Mouse (Mus musculus): Measurements from ENCODE around the gene Melk. TPM values are rescaled to one million over a fixed set of nuclear protein-coding genes. Genes with fewer than 3 reads are reported as not detected.

Gene Melk
- polyA plus RNA-seq, 1 experiment from 2014 or later = 16.5 TPM

GRCm38 (mm10) chr4:44392231-44393216 is 91.8 kb downstream of the Melk start:
- Histone ChIP-seq H3K9me3 (replicated peaks; ENCODE audit: low read length) (no peaks in the 10 kb centered on the region), H3K4me1 (replicated peaks; ENCODE audit: insufficient read depth, low read length) (no peaks in the 10 kb centered on the region), H3K9ac (ENCODE audit: low read depth, low read length) (no peak overlapping the region), H3K4me3 (replicated peaks; ENCODE audit: low read depth, low read length) (no peak overlapping the region), H3K27me3 (ENCODE audit: insufficient read depth, low read length) (no peaks in the 10 kb centered on the region), H3K4me2 (ENCODE audit: low read length) (no peak overlapping the region), H3K27ac (no peak overlapping the region), H3K36me3 (ENCODE audit: insufficient read depth, low read length) (no peaks in the 10 kb centered on the region)
- DNase-seq (ENCODE audit: low spot score) (no peak), ATAC-seq (replicated peaks; ENCODE audit: low FRiP score, low read depth) (no peak)
- TF ChIP-seq CTCF (IDR thresholded peaks at IDR 0.05; ENCODE audit: low read depth) = no peak
- 85% methylated on average over 34 of the region's 37 CpGs for WGBS

GRCm38 (mm10) chr4:44402607-44403006 is 101.9 kb downstream of the Melk start:
- ATAC-seq (replicated peaks; ENCODE audit: low FRiP score, low read depth) (no peak), DNase-seq (ENCODE audit: low spot score) (peak; percentile 54)
- no peaks in the 10 kb centered on the region for H3K27me3 ChIP-seq (ENCODE audit: insufficient read depth, low read length)
- H3K4me2 ChIP-seq (ENCODE audit: low read length) = no peak overlapping the region
- no peaks in the 10 kb centered on the region for H3K36me3 ChIP-seq (ENCODE audit: insufficient read depth, low read length)
- no peak overlapping the region for H3K4me3 ChIP-seq (replicated peaks; ENCODE audit: low read depth, low read length)
- WGBS = 9% methylated on average over 5 of the region's 5 CpGs
- H3K9me3 ChIP-seq (replicated peaks; ENCODE audit: low read length) = no peaks in the 10 kb centered on the region
- peak; percentile 71 for TF ChIP-seq CTCF (IDR thresholded peaks at IDR 0.05; ENCODE audit: low read depth)
- no peak overlapping the region for H3K9ac ChIP-seq (ENCODE audit: low read depth, low read length)
- no peak overlapping the region for H3K27ac ChIP-seq
- H3K4me1 ChIP-seq (replicated peaks; ENCODE audit: insufficient read depth, low read length) = no peaks in the 10 kb centered on the region

DNA sequence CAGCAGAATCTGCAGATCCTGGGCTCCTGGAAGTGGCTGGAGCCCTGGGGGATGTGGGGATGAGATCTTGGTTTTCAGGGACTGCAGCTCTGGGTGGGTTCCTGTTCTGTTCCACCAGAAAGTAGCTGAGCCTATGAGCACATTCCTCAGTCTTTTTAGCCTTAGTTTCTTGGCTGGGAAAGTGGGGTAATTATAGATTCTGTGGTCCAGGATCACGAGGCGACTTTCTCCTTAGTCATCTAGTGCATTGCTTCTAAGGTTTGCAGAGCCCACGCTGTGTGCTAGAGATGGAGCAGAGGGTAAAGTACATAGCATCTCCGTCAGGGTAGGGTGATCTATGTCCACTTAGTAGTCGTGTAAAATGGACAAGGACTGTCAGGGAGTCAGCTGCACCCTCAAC is 103.8 kb downstream of the Melk start:
- Histone ChIP-seq H3K36me3 (ENCODE audit: insufficient read depth, low read length) (no peaks in the 10 kb centered on the region), H3K9me3 (replicated peaks; ENCODE audit: low read length) (no peaks in the 10 kb centered on the region), H3K27me3 (ENCODE audit: insufficient read depth, low read length) (no peaks in the 10 kb centered on the region), H3K9ac (ENCODE audit: low read depth, low read length) (no peak overlapping the region), H3K27ac (no peak overlapping the region), H3K4me1 (replicated peaks; ENCODE audit: insufficient read depth, low read length) (no peaks in the 10 kb centered on the region), H3K4me2 (ENCODE audit: low read length) (no peak overlapping the region), H3K4me3 (replicated peaks; ENCODE audit: low read depth, low read length) (no peak overlapping the region)
- ATAC-seq (replicated peaks; ENCODE audit: low FRiP score, low read depth) = no peak
- WGBS = 74% methylated on average over 5 of the region's 5 CpGs
- TF ChIP-seq CTCF (IDR thresholded peaks at IDR 0.05; ENCODE audit: low read depth) = no peak
- DNase-seq (ENCODE audit: low spot score) = no peak

Other genes with a start within 250 kb of the Melk start
- gene Gne, start 216.7 kb upstream of the Melk start, polyA plus RNA-seq (2015; fragmentation: Nextera tagmentation; extraction: Ambion mirVana) = 21.2 and 22.8 TPM in 2 replicates
- gene Rnf38, start 67.1 kb upstream of the Melk start, polyA plus RNA-seq (2015; fragmentation: Nextera tagmentation; extraction: Ambion mirVana) = 13.6 and 14.0 TPM in 2 replicates